Mouse (Mus musculus): ENCODE measurements around the gene Cnbd2.
A peak's percentile ranks its signal among the peaks of the same experiment; 100 is the strongest.
"Not testable (repeated sequence)": the region's sequence is repeated elsewhere in the genome, so short reads cannot be mapped to it uniquely, and the experiment has no call there.

Gene Cnbd2

GRCm38 (mm10) chr2:156393155-156393828 is 81.2 kb downstream of the Cnbd2 start:
- no peak for DNase-seq

- no peak for DNase-seq
Measured at GRCm38 (mm10) chr2:156394282-156394681, 82.2 kb downstream of the Cnbd2 start.

- no peak for DNase-seq
Measured at GRCm38 (mm10) chr2:156396096-156396495, 84.0 kb downstream of the Cnbd2 start.

- DNase-seq = no peak
Measured at GRCm38 (mm10) chr2:156397988-156398387, 85.9 kb downstream of the Cnbd2 start.

- DNase-seq = no peak
Measured at GRCm38 (mm10) chr2:156399485-156399884, 87.4 kb downstream of the Cnbd2 start.

GRCm38 (mm10) chr2:156401331-156401730 is 89.2 kb downstream of the Cnbd2 start:
- DNase-seq = peak; percentile 62

- no peak for DNase-seq
Measured at GRCm38 (mm10) chr2:156402036-156402435, 89.9 kb downstream of the Cnbd2 start.

GRCm38 (mm10) chr2:156406987-156407386 is 94.9 kb downstream of the Cnbd2 start:
- DNase-seq = no peak

GRCm38 (mm10) chr2:156408168-156408567 is 96.1 kb downstream of the Cnbd2 start:
- no peak for DNase-seq

GRCm38 (mm10) chr2:156411348-156411747 is 99.2 kb downstream of the Cnbd2 start:
- DNase-seq = not testable (repeated sequence)

GRCm38 (mm10) chr2:156414996-156415395 is 102.9 kb downstream of the Cnbd2 start:
- DNase-seq = no peak

- DNase-seq = no peak
Measured at GRCm38 (mm10) chr2:156415674-156416073, 103.6 kb downstream of the Cnbd2 start.

- peak; percentile 32 for DNase-seq
Measured at GRCm38 (mm10) chr2:156417194-156417593, 105.1 kb downstream of the Cnbd2 start.

GRCm38 (mm10) chr2:156418467-156418866 is 106.4 kb downstream of the Cnbd2 start:
- DNase-seq = no peak

GRCm38 (mm10) chr2:156420327-156420693 is 108.2 kb downstream of the Cnbd2 start:
- no peak for DNase-seq

- DNase-seq = peak; percentile 65
Measured at GRCm38 (mm10) chr2:156420694-156421380, 108.7 kb downstream of the Cnbd2 start, which contains the start of gene Epb41l1. Gene Epb41l1, plus strand, starts transcription at chr2:156420909.

GRCm38 (mm10) chr2:156421381-156422110 is 109.4 kb downstream of the Cnbd2 start:
- DNase-seq = peak; percentile 39

GRCm38 (mm10) chr2:156422631-156423030 is 110.5 kb downstream of the Cnbd2 start:
- peak; percentile 43 for DNase-seq

GRCm38 (mm10) chr2:156423672-156424071 is 111.6 kb downstream of the Cnbd2 start:
- DNase-seq = no peak

Measured in lung, postnatal 10 days (tissue).